Mouse (Mus musculus): ENCODE measurements at regions not wholly inside any gene's neighbourhood (a gene's known extent, or its start where the extent isn't known, plus 50 kb on each side); places are given as distances from the start of the nearest gene placed in this dataset.

- Histone ChIP-seq H3K27ac (ENCODE audit: low read length) (no peak overlapping the region), H3K9me3 (replicated peaks; ENCODE audit: control insufficient read depth, low read length) (no peaks in the 10 kb centered on the region), H3K4me3 (ENCODE audit: low read length) (no peak overlapping the region), H3K4me2 (ENCODE audit: low read depth, low read length) (no peak overlapping the region), H3K36me3 (ENCODE audit: control insufficient read depth, insufficient read depth) (no peaks in the 10 kb centered on the region), H3K27me3 (ENCODE audit: control insufficient read depth, insufficient read depth, low read length) (no peaks in the 10 kb centered on the region), H3K9ac (ENCODE audit: low read length) (no peak overlapping the region), H3K4me1 (ENCODE audit: control insufficient read depth, insufficient read depth, low read length) (peaks cover 33% of the 10 kb centered on the region)
- no peak for ATAC-seq (replicated peaks; ENCODE audit: extremely low read depth, insufficient read depth, low FRiP score)
- 72% methylated on average over 5 of the region's 5 CpGs for WGBS
Measured at GRCm38 (mm10) chr1:138908860-138909259, 52.2 kb upstream of the 2310009B15Rik start.

GRCm38 (mm10) chr1:138909654-138910053 is 53.0 kb upstream of the 2310009B15Rik start:
- 18% methylated on average over 2 of the region's 2 CpGs for WGBS
- Histone ChIP-seq H3K4me2 (ENCODE audit: low read depth, low read length) (no peak overlapping the region), H3K36me3 (ENCODE audit: control insufficient read depth, insufficient read depth) (no peaks in the 10 kb centered on the region), H3K4me1 (ENCODE audit: control insufficient read depth, insufficient read depth, low read length) (peaks cover 33% of the 10 kb centered on the region), H3K4me3 (ENCODE audit: low read length) (no peak overlapping the region), H3K9ac (ENCODE audit: low read length) (no peak overlapping the region), H3K27ac (ENCODE audit: low read length) (no peak overlapping the region), H3K27me3 (ENCODE audit: control insufficient read depth, insufficient read depth, low read length) (no peaks in the 10 kb centered on the region), H3K9me3 (replicated peaks; ENCODE audit: control insufficient read depth, low read length) (no peaks in the 10 kb centered on the region)
- ATAC-seq (replicated peaks; ENCODE audit: extremely low read depth, insufficient read depth, low FRiP score), result no peak

DNA sequence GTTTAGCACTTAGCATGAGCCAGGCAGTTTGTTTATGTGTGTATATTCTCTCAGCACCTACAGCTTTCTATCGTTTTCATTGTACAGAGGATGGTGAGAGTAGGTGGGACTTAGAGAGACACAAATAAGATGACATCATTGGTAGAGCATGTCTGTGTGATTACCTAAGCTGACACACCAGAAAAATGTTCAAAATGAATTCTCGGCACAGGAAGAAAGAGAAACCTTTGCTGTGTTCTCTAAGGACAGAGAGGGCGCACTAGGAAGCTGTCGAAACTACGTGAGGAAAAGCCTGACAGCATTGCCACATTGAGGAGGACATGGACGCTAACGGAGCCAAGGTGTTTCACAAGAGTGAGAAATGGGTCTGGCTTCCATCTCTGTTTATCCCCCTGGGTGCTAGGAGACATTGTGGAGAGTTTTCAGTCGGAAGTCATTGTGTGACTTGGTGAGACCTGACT is 51.0 kb upstream of the Dennd1b start:
- Histone ChIP-seq H3K4me2 (ENCODE audit: low read depth, low read length) (peak overlapping the region; percentile 57), H3K4me1 (ENCODE audit: control insufficient read depth, insufficient read depth, low read length) (peaks cover 22% of the 10 kb centered on the region), H3K9me3 (replicated peaks; ENCODE audit: control insufficient read depth, low read length) (0 out of 2 replicates have a peak, but pooled peaks cover 2% of the 10 kb centered on the region), H3K36me3 (ENCODE audit: control insufficient read depth, insufficient read depth) (no peaks in the 10 kb centered on the region), H3K9ac (ENCODE audit: low read length) (peak overlapping the region; percentile 45), H3K4me3 (ENCODE audit: low read length) (peak overlapping the region; percentile 38), H3K27ac (ENCODE audit: low read length) (peak overlapping the region; percentile 74), H3K27me3 (ENCODE audit: control insufficient read depth, insufficient read depth, low read length) (no peaks in the 10 kb centered on the region)
- 10% methylated on average over 8 of the region's 8 CpGs for WGBS
- ATAC-seq (replicated peaks; ENCODE audit: extremely low read depth, insufficient read depth, low FRiP score), result peak; percentile 70; the same call in 1 of the 2 replicates

DNA sequence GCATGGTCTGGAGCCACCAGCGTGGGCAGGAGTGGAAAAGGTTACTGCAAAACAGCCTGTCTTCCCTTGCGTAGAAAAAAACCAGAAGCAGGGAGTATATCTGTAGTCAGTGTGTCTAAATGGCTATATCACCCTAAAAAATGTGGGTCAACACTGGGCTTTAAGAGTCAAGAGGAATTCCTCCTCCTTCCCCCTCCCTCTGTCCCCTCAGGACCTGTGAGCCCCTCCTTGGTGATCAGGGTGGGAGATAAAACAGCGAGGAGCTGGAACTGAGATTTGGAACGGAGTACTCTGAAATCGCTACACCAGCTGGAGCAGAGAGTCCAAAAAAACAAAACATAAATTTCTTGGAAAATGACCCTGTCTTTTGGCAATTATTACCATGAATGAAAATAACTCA is 50.3 kb upstream of the Dennd1b start:
- no peak overlapping the region for H3K4me3 ChIP-seq (ENCODE audit: low read length)
- 44% methylated on average over 5 of the region's 5 CpGs for WGBS
- 0 out of 2 replicates have a peak overlapping the region, but pooled peaks have one; percentile 37 for H3K27ac ChIP-seq (ENCODE audit: low read length)
- H3K4me2 ChIP-seq (ENCODE audit: low read depth, low read length), result peak overlapping the region; percentile 57
- H3K36me3 ChIP-seq (ENCODE audit: control insufficient read depth, insufficient read depth), result no peaks in the 10 kb centered on the region
- H3K9ac ChIP-seq (ENCODE audit: low read length), result no peak overlapping the region
- 0 out of 2 replicates have a peak, but pooled peaks cover 2% of the 10 kb centered on the region for H3K9me3 ChIP-seq (replicated peaks; ENCODE audit: control insufficient read depth, low read length)
- H3K27me3 ChIP-seq (ENCODE audit: control insufficient read depth, insufficient read depth, low read length), result no peaks in the 10 kb centered on the region
- H3K4me1 ChIP-seq (ENCODE audit: control insufficient read depth, insufficient read depth, low read length), result peaks cover 19% of the 10 kb centered on the region
- ATAC-seq (replicated peaks; ENCODE audit: extremely low read depth, insufficient read depth, low FRiP score), result peak; percentile 49; the same call in 1 of the 2 replicates

GRCm38 (mm10) chr1:138913428-138913827 is 49.8 kb upstream of the Dennd1b start:
- no peak overlapping the region for H3K9ac ChIP-seq (ENCODE audit: low read length)
- no peaks in the 10 kb centered on the region for H3K36me3 ChIP-seq (ENCODE audit: control insufficient read depth, insufficient read depth)
- H3K4me1 ChIP-seq (ENCODE audit: control insufficient read depth, insufficient read depth, low read length), result peaks cover 19% of the 10 kb centered on the region
- no peak overlapping the region for H3K4me3 ChIP-seq (ENCODE audit: low read length)
- no peak overlapping the region for H3K27ac ChIP-seq (ENCODE audit: low read length)
- no peaks in the 10 kb centered on the region for H3K27me3 ChIP-seq (ENCODE audit: control insufficient read depth, insufficient read depth, low read length)
- 0 out of 2 replicates have a peak, but pooled peaks cover 2% of the 10 kb centered on the region for H3K9me3 ChIP-seq (replicated peaks; ENCODE audit: control insufficient read depth, low read length)
- ATAC-seq (replicated peaks; ENCODE audit: extremely low read depth, insufficient read depth, low FRiP score), result no peak
- H3K4me2 ChIP-seq (ENCODE audit: low read depth, low read length), result no peak overlapping the region
- 77% methylated on average over 4 of the region's 4 CpGs for WGBS

Data from heart, embryonic 16.5 days (tissue).